15 mouse cellular contexts compared by ENCODE assay signal in genomic region chrX:167088930-167089329, GRCm38 (mm10).
DNase-seq lines count a peak whose midpoint lies in the region; ATAC-seq and TF ChIP-seq lines count a peak whose summit lies in the region.
"Had no signal": no experiment of that assay in that cellular context is flagged by ENCODE, and none has a peak within 500 bp of the region (broad histone marks: within the 10 kb centered on the region; RNA-seq: fewer than 3 reads in every experiment).

No protein-coding gene starts in this region.

- WGBS in heart, embryonic 12.5 days, result 46% methylated on average over 3 of the region's 3 CpGs
- 41% methylated on average over 3 of the region's 3 CpGs for WGBS in heart, embryonic 16.5 days
- WGBS in forebrain, embryonic 11.5 days, result 48% methylated on average over 3 of the region's 3 CpGs

- no peak for TF ChIP-seq CTCF in layer of hippocampus, adult 2 months (conservative IDR thresholded peaks at IDR 0.05)

- no peak overlapping the region for H3K9ac ChIP-seq in heart, embryonic 12.5 days
- no peak overlapping the region for H3K9ac ChIP-seq in heart, embryonic 16.5 days (ENCODE audit: low read length)
- H3K9ac ChIP-seq in forebrain, embryonic 11.5 days (ENCODE audit: low read length), result no peak overlapping the region
- H3K9ac ChIP-seq: forebrain, embryonic 12.5 days; hindbrain, embryonic 12.5 days; liver, embryonic 12.5 days; midbrain, embryonic 15.5 days had no signal

- no peak for DNase-seq in heart, postnatal 14 days
- DNase-seq in thymus, postnatal 10 days (ENCODE audit: low spot score in 2 of 2), result peak; percentile 10
- no peak for DNase-seq in thymus, postnatal 4 days
- DNase-seq in layer of hippocampus, adult 2 months (ENCODE audit: low spot score in 2 of 2), result no peak
- no peak for DNase-seq in forebrain, embryonic 11.5 days (ENCODE audit: low spot score)
- no peak for DNase-seq in adrenal gland, adult 8-10 months
- DNase-seq: adrenal gland, postnatal 36 days; cerebellum, postnatal 14 days; layer of hippocampus, postnatal 36 days had no signal

- peaks cover 8% of the 10 kb centered on the region; the same call in 1 of the 2 replicates for H3K4me1 ChIP-seq in heart, embryonic 12.5 days (replicated peaks)
- 0 out of 2 replicates have a peak, but pooled peaks cover 2% of the 10 kb centered on the region for H3K4me1 ChIP-seq in heart, embryonic 16.5 days (ENCODE audit: control insufficient read depth, insufficient read depth, low read length)
- H3K4me1 ChIP-seq in forebrain, embryonic 11.5 days (replicated peaks; ENCODE audit: control insufficient read depth, insufficient read depth, low read length), result no peaks in the 10 kb centered on the region
- H3K4me1 ChIP-seq: forebrain, embryonic 12.5 days; hindbrain, embryonic 12.5 days; liver, embryonic 12.5 days; midbrain, embryonic 15.5 days had no signal

- no peaks in the 10 kb centered on the region for H3K36me3 ChIP-seq in heart, embryonic 12.5 days
- no peaks in the 10 kb centered on the region for H3K36me3 ChIP-seq in heart, embryonic 16.5 days (ENCODE audit: control insufficient read depth, insufficient read depth)
- no peaks in the 10 kb centered on the region for H3K36me3 ChIP-seq in forebrain, embryonic 11.5 days (ENCODE audit: control insufficient read depth, insufficient read depth, low read length)
- H3K36me3 ChIP-seq: forebrain, embryonic 12.5 days; hindbrain, embryonic 12.5 days; liver, embryonic 12.5 days; midbrain, embryonic 15.5 days had no signal

- H3K27ac ChIP-seq in heart, embryonic 12.5 days (ENCODE audit: poor library complexity, severe bottlenecking), result peak overlapping the region; percentile 57; the same call in 1 of the 2 replicates
- peak overlapping the region; percentile 54 for H3K27ac ChIP-seq in heart, embryonic 16.5 days (ENCODE audit: low read length)
- no peak overlapping the region for H3K27ac ChIP-seq in layer of hippocampus, adult 2 months
- no peak overlapping the region for H3K27ac ChIP-seq in forebrain, embryonic 11.5 days (ENCODE audit: low read depth, low read length)
- H3K27ac ChIP-seq: forebrain, embryonic 12.5 days; hindbrain, embryonic 12.5 days; liver, embryonic 12.5 days; midbrain, embryonic 15.5 days had no signal

- intact Hi-C loops in heart, postnatal 14 days (cut with DNase I), result no loop called here

- H3K27me3 ChIP-seq in heart, embryonic 12.5 days (replicated peaks), result no peaks in the 10 kb centered on the region
- no peaks in the 10 kb centered on the region for H3K27me3 ChIP-seq in heart, embryonic 16.5 days (ENCODE audit: control insufficient read depth, insufficient read depth, low read length)
- peaks cover 2% of the 10 kb centered on the region; the same call in 1 of the 2 replicates for H3K27me3 ChIP-seq in forebrain, embryonic 11.5 days (ENCODE audit: control insufficient read depth, insufficient read depth, low read length)
- H3K27me3 ChIP-seq: liver, embryonic 12.5 days had no signal

- H3K4me3 ChIP-seq in heart, embryonic 12.5 days, result no peak overlapping the region
- no peak overlapping the region for H3K4me3 ChIP-seq in heart, embryonic 16.5 days (ENCODE audit: low read length)
- no peak overlapping the region for H3K4me3 ChIP-seq in layer of hippocampus, adult 2 months
- no peak overlapping the region for H3K4me3 ChIP-seq in forebrain, embryonic 11.5 days (ENCODE audit: low read depth, low read length)
- H3K4me3 ChIP-seq: forebrain, embryonic 12.5 days; hindbrain, embryonic 12.5 days; liver, embryonic 12.5 days; midbrain, embryonic 15.5 days had no signal

- no peaks in the 10 kb centered on the region for H3K9me3 ChIP-seq in heart, embryonic 12.5 days (replicated peaks)
- H3K9me3 ChIP-seq in heart, embryonic 16.5 days (replicated peaks; ENCODE audit: control insufficient read depth, low read length), result no peaks in the 10 kb centered on the region
- no peaks in the 10 kb centered on the region for H3K9me3 ChIP-seq in forebrain, embryonic 11.5 days (ENCODE audit: control insufficient read depth, low read length)
- H3K9me3 ChIP-seq: forebrain, embryonic 12.5 days; hindbrain, embryonic 12.5 days; liver, embryonic 12.5 days; midbrain, embryonic 15.5 days had no signal

- H3K4me2 ChIP-seq in heart, embryonic 12.5 days, result no peak overlapping the region
- no peak overlapping the region for H3K4me2 ChIP-seq in heart, embryonic 16.5 days (ENCODE audit: low read depth, low read length)
- no peak overlapping the region for H3K4me2 ChIP-seq in forebrain, embryonic 11.5 days (ENCODE audit: low read depth, low read length, severe bottlenecking)
- H3K4me2 ChIP-seq: forebrain, embryonic 12.5 days; hindbrain, embryonic 12.5 days; liver, embryonic 12.5 days; midbrain, embryonic 15.5 days had no signal

- ATAC-seq in heart, embryonic 12.5 days (ENCODE audit: insufficient number of reproducible peaks, low FRiP score), result no peak
- peak; percentile 41; the same call in 1 of the 2 replicates for ATAC-seq in heart, embryonic 16.5 days (replicated peaks; ENCODE audit: extremely low read depth, insufficient read depth, low FRiP score)
- ATAC-seq in forebrain, embryonic 11.5 days (replicated peaks; ENCODE audit: low FRiP score), result no peak
- ATAC-seq: liver, embryonic 12.5 days; midbrain, embryonic 15.5 days had no signal

Comparison
In these comparisons a context has a peak if more than half of its experiments do, and no peak if none do; other contexts are left out.
1. DNase-seq: peak in thymus, postnatal 10 days (2 of 2); none in heart, postnatal 14 days (0 of 2), thymus, postnatal 4 days (single experiment), layer of hippocampus, adult 2 months (0 of 2), forebrain, embryonic 11.5 days (single experiment) and adrenal gland, adult 8-10 months (single experiment).
2. H3K27ac ChIP-seq: peak in heart, embryonic 12.5 days (single experiment) and heart, embryonic 16.5 days (single experiment); none in layer of hippocampus, adult 2 months (single experiment) and forebrain, embryonic 11.5 days (single experiment).